In the genomic region with DNA sequence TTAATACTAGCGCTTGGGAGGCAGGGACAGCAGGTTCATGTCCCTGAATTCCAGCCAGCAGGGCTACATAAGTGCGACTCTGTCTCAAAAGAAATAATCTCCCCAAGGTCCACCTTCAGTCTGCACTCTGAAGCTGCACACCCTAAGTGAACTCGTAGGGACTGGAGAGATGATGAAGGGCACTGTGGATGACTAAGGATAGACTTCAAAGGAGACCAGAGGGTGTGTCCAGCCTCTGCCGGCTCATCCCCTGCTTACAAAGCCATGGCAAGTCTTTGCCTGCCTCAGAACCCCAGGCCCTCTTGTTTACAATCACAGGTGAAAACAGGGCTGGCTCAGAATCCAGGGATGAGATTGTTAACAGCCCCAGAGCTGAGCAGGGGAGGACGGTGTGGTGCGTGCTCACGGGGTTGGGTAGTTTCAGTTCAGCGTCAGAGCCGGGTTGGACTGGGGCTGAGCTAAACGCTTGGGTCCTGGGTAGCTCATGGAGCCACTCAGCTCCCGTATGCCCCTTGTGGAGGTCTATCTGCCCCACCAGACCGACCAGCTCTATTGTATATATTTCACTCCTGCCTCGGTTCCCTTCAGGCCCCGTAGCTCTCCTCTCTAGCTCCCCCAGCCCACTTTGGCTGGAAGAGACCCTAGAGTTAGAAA, we compare ENCODE assay signal across 17 mouse cellular contexts. TPM values are rescaled to one million over a fixed set of nuclear protein-coding genes. Genes with fewer than 3 reads are reported as not detected.
A peak's percentile ranks its signal among the peaks of the same experiment; 100 is the strongest.
DNase-seq lines count a peak whose midpoint lies in the region; ATAC-seq and TF ChIP-seq lines count a peak whose summit lies in the region.
"Had no signal": no experiment of that assay in that cellular context is flagged by ENCODE, and none has a peak within 500 bp of the region (broad histone marks: within the 10 kb centered on the region; RNA-seq: fewer than 3 reads in every experiment).

No protein-coding gene starts in this region.

- DNase-seq in heart, postnatal 36 days = no peak
- no peak for DNase-seq in lung, postnatal 4 days
- DNase-seq in MN1 (ENCODE audit: low spot score) = no peak
- no peak for DNase-seq in left cerebral cortex, adult 2 months (ENCODE audit: extremely low spot score in 1 of 2, low spot score in 2 of 2)
- DNase-seq: cerebellum, postnatal 14 days; gastrocnemius, adult 2 months; kidney, postnatal 4 days; thymus, postnatal 14 days had no signal

- no peaks in the 10 kb centered on the region for H3K9me3 ChIP-seq in heart, embryonic 12.5 days (replicated peaks)
- no peaks in the 10 kb centered on the region for H3K9me3 ChIP-seq in lung, embryonic 16.5 days (ENCODE audit: control insufficient read depth, low read length)
- no peaks in the 10 kb centered on the region for H3K9me3 ChIP-seq in limb, embryonic 15.5 days
- H3K9me3 ChIP-seq in stomach, embryonic 16.5 days (replicated peaks; ENCODE audit: control insufficient read depth, low read length) = no peaks in the 10 kb centered on the region
- H3K9me3 ChIP-seq: hindbrain, embryonic 15.5 days had no signal

- no peak overlapping the region for H3K9ac ChIP-seq in heart, embryonic 12.5 days
- H3K9ac ChIP-seq in lung, embryonic 16.5 days (ENCODE audit: low read length) = no peak overlapping the region
- no peak overlapping the region for H3K9ac ChIP-seq in limb, embryonic 15.5 days
- H3K9ac ChIP-seq in stomach, embryonic 16.5 days (ENCODE audit: low read length) = no peak overlapping the region
- H3K9ac ChIP-seq: hindbrain, embryonic 15.5 days had no signal

- peak overlapping the region; percentile 51 for H3K4me2 ChIP-seq in heart, embryonic 12.5 days
- H3K4me2 ChIP-seq in lung, embryonic 16.5 days (ENCODE audit: low read depth, low read length) = peak overlapping the region; percentile 33; the same call in 1 of the 2 replicates
- H3K4me2 ChIP-seq in limb, embryonic 15.5 days = peak overlapping the region; percentile 22; the same call in 1 of the 2 replicates
- no peak overlapping the region; the same call in 1 of the 2 replicates for H3K4me2 ChIP-seq in stomach, embryonic 16.5 days (ENCODE audit: low read depth, low read length)
- H3K4me2 ChIP-seq: hindbrain, embryonic 15.5 days had no signal

- 27% methylated on average over 14 of the region's 14 CpGs for WGBS in heart, embryonic 12.5 days
- 27% methylated on average over 14 of the region's 14 CpGs for WGBS in lung, embryonic 16.5 days
- 30% methylated on average over 14 of the region's 14 CpGs for WGBS in limb, embryonic 15.5 days
- WGBS in stomach, embryonic 16.5 days = 23% methylated on average over 14 of the region's 14 CpGs

- no peak overlapping the region for H3K4me3 ChIP-seq in heart, embryonic 12.5 days
- no peak overlapping the region for H3K4me3 ChIP-seq in lung, embryonic 16.5 days (ENCODE audit: low read length)
- H3K4me3 ChIP-seq in limb, embryonic 15.5 days = no peak overlapping the region
- H3K4me3 ChIP-seq in stomach, embryonic 16.5 days (replicated peaks; ENCODE audit: low read length) = no peak overlapping the region
- no peak overlapping the region for H3K4me3 ChIP-seq in left cerebral cortex, adult 2 months
- H3K4me3 ChIP-seq: erythroblast, embryonic 14.5 days; gastrocnemius, adult 2 months; hindbrain, embryonic 15.5 days; myocyte had no signal

- no peak overlapping the region for H3K27ac ChIP-seq in heart, embryonic 12.5 days (ENCODE audit: poor library complexity, severe bottlenecking)
- no peak overlapping the region for H3K27ac ChIP-seq in lung, embryonic 16.5 days (ENCODE audit: low read length)
- peak overlapping the region; percentile 17; the same call in 1 of the 2 replicates for H3K27ac ChIP-seq in limb, embryonic 15.5 days
- no peak overlapping the region for H3K27ac ChIP-seq in stomach, embryonic 16.5 days (ENCODE audit: low read length)
- H3K27ac ChIP-seq in left cerebral cortex, adult 2 months = no peak overlapping the region
- H3K27ac ChIP-seq: gastrocnemius, adult 2 months; hindbrain, embryonic 15.5 days had no signal

- H3K27me3 ChIP-seq in heart, embryonic 12.5 days (replicated peaks) = no peaks in the 10 kb centered on the region
- no peaks in the 10 kb centered on the region for H3K27me3 ChIP-seq in lung, embryonic 16.5 days (ENCODE audit: control insufficient read depth, insufficient read depth, low read depth, low read length)
- H3K27me3 ChIP-seq in limb, embryonic 15.5 days = no peaks in the 10 kb centered on the region
- H3K27me3 ChIP-seq in stomach, embryonic 16.5 days (ENCODE audit: control insufficient read depth, insufficient read depth, low read length) = no peaks in the 10 kb centered on the region
- H3K27me3 ChIP-seq: hindbrain, embryonic 15.5 days; Patski had no signal

- peaks cover 27% of the 10 kb centered on the region for H3K4me1 ChIP-seq in heart, embryonic 12.5 days (replicated peaks)
- no peaks in the 10 kb centered on the region for H3K4me1 ChIP-seq in lung, embryonic 16.5 days (replicated peaks; ENCODE audit: control insufficient read depth, insufficient read depth, low read length)
- H3K4me1 ChIP-seq in limb, embryonic 15.5 days = peaks cover 6% of the 10 kb centered on the region; the same call in 1 of the 2 replicates
- no peaks in the 10 kb centered on the region for H3K4me1 ChIP-seq in stomach, embryonic 16.5 days (ENCODE audit: control insufficient read depth, insufficient read depth, low read length)
- H3K4me1 ChIP-seq: hindbrain, embryonic 15.5 days had no signal

- intact Hi-C loops in heart, postnatal 36 days (cut with DNase I) = no loop called here
- intact Hi-C loops in left cerebral cortex, adult 2 months (cut with DNase I) = no loop called here

- ATAC-seq in heart, embryonic 12.5 days (ENCODE audit: insufficient number of reproducible peaks, low FRiP score) = peak; percentile 82
- no peak; the same call in 1 of the 2 replicates for ATAC-seq in lung, embryonic 16.5 days (ENCODE audit: low read depth)
- 0 out of 2 replicates have a peak, but pooled peaks have one; percentile 33 for ATAC-seq in limb, embryonic 15.5 days (ENCODE audit: insufficient number of reproducible peaks, low FRiP score, low TSS enrichment, low read depth)
- peak; percentile 47; the same call in 1 of the 2 replicates for ATAC-seq in stomach, embryonic 16.5 days (ENCODE audit: insufficient read depth, low FRiP score)
- ATAC-seq: Patski had no signal

- no peaks in the 10 kb centered on the region for H3K36me3 ChIP-seq in heart, embryonic 12.5 days
- no peaks in the 10 kb centered on the region for H3K36me3 ChIP-seq in lung, embryonic 16.5 days (ENCODE audit: control insufficient read depth, insufficient read depth, low read length)
- no peaks in the 10 kb centered on the region for H3K36me3 ChIP-seq in limb, embryonic 15.5 days
- no peaks in the 10 kb centered on the region for H3K36me3 ChIP-seq in stomach, embryonic 16.5 days (ENCODE audit: control insufficient read depth, insufficient read depth, low read length)
- H3K36me3 ChIP-seq: hindbrain, embryonic 15.5 days had no signal

- TF ChIP-seq CTCF in left cerebral cortex, adult 2 months (IDR thresholded peaks at IDR 0.05) = no peak

RNA-seq across cellular contexts. Expression of gene Dok4, which starts 12.4 kb away (rescaled TPM):
- 53.3 and 54.2 TPM in 2 replicates for polyA plus RNA-seq in heart, embryonic 12.5 days (2016; fragmentation: Nextera tagmentation; extraction: Ambion mirVana)
- total RNA-seq in heart, postnatal 36 days (2021) = 10 to 100 TPM; 16.6 to 20.4 TPM
- polyA plus RNA-seq in lung, embryonic 16.5 days (2015; fragmentation: Nextera tagmentation; extraction: Ambion mirVana) = 49.4 and 49.7 TPM in 2 replicates
- polyA plus RNA-seq in limb, embryonic 15.5 days (2015; fragmentation: Nextera tagmentation; extraction: Ambion mirVana) = 28.2 and 32.1 TPM in 2 replicates
- polyA plus RNA-seq in stomach, embryonic 16.5 days (2015; fragmentation: Nextera tagmentation; extraction: Ambion mirVana) = 28.8 and 29.5 TPM in 2 replicates
- 10 to 100 TPM; 17.6 to 19.2 TPM for total RNA-seq in left cerebral cortex, adult 2 months (2021)

RNA-seq across cellular contexts. Expression of gene Ccdc102a, which starts 29.4 kb away (rescaled TPM):
- polyA plus RNA-seq in heart, embryonic 12.5 days (2016; fragmentation: Nextera tagmentation; extraction: Ambion mirVana) = 26.2 and 28.2 TPM in 2 replicates
- 1 to 10 TPM; 6.8 to 6.9 TPM for total RNA-seq in heart, postnatal 36 days (2021)
- polyA plus RNA-seq in lung, embryonic 16.5 days (2015; fragmentation: Nextera tagmentation; extraction: Ambion mirVana) = 18.2 and 18.5 TPM in 2 replicates
- 39.5 and 41.8 TPM in 2 replicates for polyA plus RNA-seq in limb, embryonic 15.5 days (2015; fragmentation: Nextera tagmentation; extraction: Ambion mirVana)
- 10.9 and 14.8 TPM in 2 replicates for polyA plus RNA-seq in stomach, embryonic 16.5 days (2015; fragmentation: Nextera tagmentation; extraction: Ambion mirVana)
- 1 to 10 TPM; 1.6 to 2.0 TPM for total RNA-seq in left cerebral cortex, adult 2 months (2021)

RNA-seq across cellular contexts. Expression of gene Polr2c, which starts 31.3 kb away (rescaled TPM):
- 122 and 126 TPM in 2 replicates for polyA plus RNA-seq in heart, embryonic 12.5 days (2016; fragmentation: Nextera tagmentation; extraction: Ambion mirVana)
- total RNA-seq in heart, postnatal 36 days (2021) = 10 to 100 TPM; 69.1 to 69.9 TPM
- 150 and 157 TPM in 2 replicates for polyA plus RNA-seq in lung, embryonic 16.5 days (2015; fragmentation: Nextera tagmentation; extraction: Ambion mirVana)
- polyA plus RNA-seq in limb, embryonic 15.5 days (2015; fragmentation: Nextera tagmentation; extraction: Ambion mirVana) = 121 and 122 TPM in 2 replicates
- 128 and 129 TPM in 2 replicates for polyA plus RNA-seq in stomach, embryonic 16.5 days (2015; fragmentation: Nextera tagmentation; extraction: Ambion mirVana)
- 10 to 100 TPM; 72.1 to 79.8 TPM for total RNA-seq in left cerebral cortex, adult 2 months (2021)

RNA-seq across cellular contexts. Expression of gene Adgrg5, which starts 35.0 kb away (rescaled TPM):
- polyA plus RNA-seq in heart, embryonic 12.5 days (2016; fragmentation: Nextera tagmentation; extraction: Ambion mirVana) = 0.09 TPM in 1 of 2 replicates, not detected in the other
- under 1 TPM; 0.24 to 0.31 TPM for total RNA-seq in heart, postnatal 36 days (2021)
- polyA plus RNA-seq in lung, embryonic 16.5 days (2015; fragmentation: Nextera tagmentation; extraction: Ambion mirVana) = 0.15 and 0.73 TPM in 2 replicates
- 0.22 TPM in 1 of 2 replicates, not detected in the other for polyA plus RNA-seq in limb, embryonic 15.5 days (2015; fragmentation: Nextera tagmentation; extraction: Ambion mirVana)
- 0.44 and 0.45 TPM in 2 replicates for polyA plus RNA-seq in stomach, embryonic 16.5 days (2015; fragmentation: Nextera tagmentation; extraction: Ambion mirVana)
- total RNA-seq in left cerebral cortex, adult 2 months (2021) = not detected
- total RNA-seq: left cerebral cortex, postnatal 10 days had no signal
- polyA plus RNA-seq: erythroblast, embryonic 14.5 days; myocyte; Patski had no signal

RNA-seq across cellular contexts. Expression of gene Ciapin1, which starts 50.4 kb away (rescaled TPM):
- polyA plus RNA-seq in heart, embryonic 12.5 days (2016; fragmentation: Nextera tagmentation; extraction: Ambion mirVana) = 102 and 109 TPM in 2 replicates
- total RNA-seq in heart, postnatal 36 days (2021) = 10 to 100 TPM; 73.7 to 91.4 TPM
- 91.2 and 91.9 TPM in 2 replicates for polyA plus RNA-seq in lung, embryonic 16.5 days (2015; fragmentation: Nextera tagmentation; extraction: Ambion mirVana)
- polyA plus RNA-seq in limb, embryonic 15.5 days (2015; fragmentation: Nextera tagmentation; extraction: Ambion mirVana) = 81.8 and 82.8 TPM in 2 replicates
- 78.3 and 84.7 TPM in 2 replicates for polyA plus RNA-seq in stomach, embryonic 16.5 days (2015; fragmentation: Nextera tagmentation; extraction: Ambion mirVana)
- 10 to 100 TPM; 71.4 to 76.8 TPM for total RNA-seq in left cerebral cortex, adult 2 months (2021)
